Mouse (Mus musculus) midbrain, embryonic 14.5 days (tissue): ENCODE measurements at regions not wholly inside any gene's neighbourhood (a gene's known extent, or its start where the extent isn't known, plus 50 kb on each side); places are given as distances from the start of the nearest gene placed in this dataset.

Experiments
- ATAC-seq: fragments of 200-750 bp; cut with Nextera tagmentation; 2 replicates; pipeline ENCODE4 v1.8.0; 2017; ENCODE audit warnings: moderate number of reproducible peaks, moderate library complexity; ENCODE audit not compliant: low FRiP score, low TSS enrichment
- DNase-seq: peaks from one replicate; pipeline ENCODE4 v3.0.0-alpha.2; 2015
- H3K27ac ChIP-seq: fragments of 300-500 bp; sonication (generic); replicated peaks from 2 replicates; pipeline ENCODE4 v1.5.1; 2014; ENCODE audit warnings: mild to moderate bottlenecking, low read depth, low read length, moderate library complexity
- H3K27me3 ChIP-seq: fragments of 300-500 bp; sonication (generic); 2 replicates; pipeline ENCODE4 v1.6.1; 2014; ENCODE audit warnings: low read length, control low read depth, mixed read lengths; ENCODE audit not compliant: control insufficient read depth, insufficient read depth
- H3K36me3 ChIP-seq: fragments of 300-500 bp; sonication (generic); 2 replicates; pipeline ENCODE4 v1.6.1; 2014; ENCODE audit warnings: low read length, control low read depth; ENCODE audit not compliant: control insufficient read depth, insufficient read depth
- H3K4me1 ChIP-seq: fragments of 300-500 bp; sonication (generic); 2 replicates; pipeline ENCODE4 v1.6.1; 2014; ENCODE audit warnings: mild to moderate bottlenecking, antibody characterized with exemption, low read length, control low read depth; ENCODE audit not compliant: control insufficient read depth, insufficient read depth
- H3K4me2 ChIP-seq: fragments of 300-500 bp; sonication (generic); 2 replicates; pipeline ENCODE4 v1.6.1; 2014; ENCODE audit warnings: mild to moderate bottlenecking, low read length, moderate library complexity
- H3K4me3 ChIP-seq: fragments of 300-500 bp; sonication (generic); replicated peaks from 2 replicates; pipeline ENCODE4 v1.5.1; 2014; ENCODE audit warnings: low read depth, low read length
- H3K9ac ChIP-seq: fragments of 300-500 bp; sonication (generic); replicated peaks from 2 replicates; pipeline ENCODE4 v1.6.1; 2014; ENCODE audit warnings: mild to moderate bottlenecking, low read length, moderate library complexity
- H3K9me3 ChIP-seq: fragments of 300-500 bp; sonication (generic); 2 replicates; pipeline ENCODE4 v1.6.1; 2016; ENCODE audit warnings: low read length, control low read depth, mixed read lengths; ENCODE audit not compliant: control insufficient read depth
- WGBS: fragments of 180-500 bp; shearing (Covaris S2); extraction: QIAGEN DNeasy Blood & Tissue Kit; methylation state at CpG from one replicate; pipeline ENCODE4 v1.1.7; 2014; 5-methylcytosine and 5-hydroxymethylcytosine counted together

DNA sequence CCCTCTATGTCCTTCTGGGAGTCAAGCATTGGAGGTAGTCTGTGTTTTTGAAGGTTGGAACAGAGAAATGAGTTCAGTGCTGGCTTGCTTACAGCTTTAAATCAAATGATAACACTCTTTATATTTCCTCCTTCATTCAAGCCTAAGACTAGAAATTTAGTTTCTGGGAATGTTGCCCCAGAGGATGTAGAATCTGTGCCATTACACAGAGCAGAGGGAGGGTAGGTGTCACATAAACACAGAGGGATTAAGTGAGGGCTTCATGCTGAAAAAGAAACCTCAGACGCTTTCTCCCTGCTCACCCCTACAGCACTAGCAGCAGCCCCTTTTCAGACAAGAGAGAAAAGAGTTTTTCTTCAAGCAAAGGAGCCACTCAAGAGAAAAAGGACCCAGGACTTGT lies 232.9 kb downstream of the 9330182O14Rik start:
- H3K36me3 ChIP-seq, result no peaks in the 10 kb centered on the region
- H3K27ac ChIP-seq, result no peak overlapping the region
- no peaks in the 10 kb centered on the region for H3K27me3 ChIP-seq
- H3K9ac ChIP-seq, result no peak overlapping the region
- H3K4me3 ChIP-seq, result no peak overlapping the region
- no peak for DNase-seq
- WGBS, result 17% methylated on average over 1 of the region's 1 CpGs
- H3K4me1 ChIP-seq, result no peaks in the 10 kb centered on the region
- no peaks in the 10 kb centered on the region for H3K9me3 ChIP-seq
- H3K4me2 ChIP-seq, result no peak overlapping the region
- ATAC-seq, result no peak

DNA sequence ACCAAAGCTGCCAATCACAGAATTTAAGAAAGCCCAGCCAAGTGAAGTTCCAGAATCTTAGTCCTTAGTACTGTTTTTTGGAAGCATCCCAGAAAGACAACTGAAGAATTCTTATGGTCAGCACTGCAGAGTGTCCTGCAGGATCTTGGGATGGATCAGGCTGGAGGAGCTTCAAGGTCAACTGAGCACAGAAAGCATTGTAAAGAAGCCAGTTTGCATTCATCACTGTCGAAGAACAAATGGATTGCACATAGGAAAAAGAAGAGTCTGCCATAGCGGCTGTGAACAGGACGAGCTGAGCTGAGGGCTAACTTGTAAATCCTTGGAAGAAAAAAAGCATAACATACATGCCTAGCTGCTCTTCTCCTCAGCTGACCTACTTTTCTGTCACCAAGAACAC lies 234.6 kb downstream of the 9330182O14Rik start:
- WGBS, result 74% methylated on average over 3 of the region's 3 CpGs
- H3K9ac ChIP-seq, result no peak overlapping the region
- no peaks in the 10 kb centered on the region for H3K4me1 ChIP-seq
- no peaks in the 10 kb centered on the region for H3K27me3 ChIP-seq
- ATAC-seq, result no peak
- H3K27ac ChIP-seq, result no peak overlapping the region
- H3K4me3 ChIP-seq, result no peak overlapping the region
- DNase-seq, result no peak
- H3K4me2 ChIP-seq, result no peak overlapping the region
- H3K9me3 ChIP-seq, result no peaks in the 10 kb centered on the region
- H3K36me3 ChIP-seq, result no peaks in the 10 kb centered on the region

DNA sequence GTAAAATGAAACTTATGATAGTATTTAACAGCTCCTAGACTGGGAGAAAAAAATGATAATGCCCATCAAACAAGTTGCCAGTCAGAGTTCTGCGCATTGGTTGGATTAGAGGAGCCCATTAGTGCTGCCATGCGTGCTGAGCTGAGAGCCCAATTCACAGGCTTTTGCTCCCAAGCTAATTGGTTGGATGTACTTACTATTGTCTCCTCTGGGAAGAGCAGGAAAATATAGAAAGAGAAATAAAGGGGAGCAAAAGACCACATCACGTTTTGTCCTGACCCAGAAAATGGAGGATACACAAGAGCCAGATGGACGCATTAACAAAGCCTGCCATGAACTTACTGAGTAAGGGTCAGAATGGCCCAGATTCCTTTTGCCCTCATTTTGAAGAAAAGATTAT lies 237.3 kb downstream of the 9330182O14Rik start:
- no peaks in the 10 kb centered on the region for H3K9me3 ChIP-seq
- H3K27me3 ChIP-seq, result no peaks in the 10 kb centered on the region
- no peak overlapping the region for H3K9ac ChIP-seq
- no peaks in the 10 kb centered on the region for H3K4me1 ChIP-seq
- H3K36me3 ChIP-seq, result no peaks in the 10 kb centered on the region
- 77% methylated on average over 4 of the region's 4 CpGs for WGBS
- ATAC-seq (no peak), DNase-seq (no peak)
- no peak overlapping the region for H3K4me2 ChIP-seq
- H3K4me3 ChIP-seq, result no peak overlapping the region
- H3K27ac ChIP-seq, result no peak overlapping the region

DNA sequence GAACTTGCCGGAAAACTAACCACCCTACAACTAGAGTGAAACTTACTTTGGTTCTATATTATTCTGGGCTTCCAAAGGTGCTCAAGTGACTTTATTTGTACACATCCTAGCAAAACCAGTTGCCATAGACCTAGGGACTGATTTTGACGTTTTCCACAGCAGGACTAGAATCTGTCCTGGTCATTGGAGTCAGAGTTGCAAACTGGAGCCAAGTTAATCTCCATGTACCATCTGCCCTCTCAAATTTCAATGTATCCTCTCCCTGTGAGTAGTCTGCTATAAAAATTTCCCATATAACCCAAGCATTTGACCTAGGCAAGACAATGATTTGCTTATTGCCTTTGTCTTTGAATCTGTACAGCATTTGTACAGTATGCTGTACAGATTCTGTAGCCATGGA lies 252.4 kb downstream of the 9330182O14Rik start:
- H3K27ac ChIP-seq, result no peak overlapping the region
- no peaks in the 10 kb centered on the region for H3K27me3 ChIP-seq
- H3K9ac ChIP-seq, result no peak overlapping the region
- no peaks in the 10 kb centered on the region for H3K36me3 ChIP-seq
- no peaks in the 10 kb centered on the region for H3K4me1 ChIP-seq
- 82% methylated on average over 2 of the region's 2 CpGs for WGBS
- H3K4me3 ChIP-seq, result no peak overlapping the region
- DNase-seq (no peak), ATAC-seq (no peak)
- H3K9me3 ChIP-seq, result no peaks in the 10 kb centered on the region
- H3K4me2 ChIP-seq, result no peak overlapping the region

DNA sequence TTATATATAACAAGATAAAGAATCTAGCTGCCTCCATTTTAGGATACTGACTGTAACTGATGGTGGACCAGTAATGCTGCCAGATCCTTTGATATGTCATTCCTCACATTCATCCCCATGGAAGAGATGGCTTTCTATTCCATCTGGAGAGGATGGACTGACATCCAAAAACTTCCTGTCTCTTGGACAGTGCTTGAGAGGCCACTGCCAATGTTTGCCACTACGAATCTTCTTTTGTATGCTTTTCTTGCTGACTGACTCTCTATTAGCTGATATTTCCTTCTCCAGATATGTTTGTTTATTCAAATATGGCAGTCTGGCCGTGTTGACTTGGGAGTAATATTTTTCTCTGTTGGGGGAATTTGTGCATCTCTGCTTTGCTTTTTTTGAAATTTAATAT lies 253.6 kb downstream of the 9330182O14Rik start:
- no peaks in the 10 kb centered on the region for H3K4me1 ChIP-seq
- ATAC-seq (no peak), DNase-seq (no peak)
- WGBS, result 74% methylated on average over 2 of the region's 2 CpGs
- H3K9me3 ChIP-seq, result no peaks in the 10 kb centered on the region
- H3K9ac ChIP-seq, result no peak overlapping the region
- H3K27ac ChIP-seq, result no peak overlapping the region
- no peak overlapping the region for H3K4me2 ChIP-seq
- H3K4me3 ChIP-seq, result no peak overlapping the region
- H3K36me3 ChIP-seq, result no peaks in the 10 kb centered on the region
- H3K27me3 ChIP-seq, result no peaks in the 10 kb centered on the region

DNA sequence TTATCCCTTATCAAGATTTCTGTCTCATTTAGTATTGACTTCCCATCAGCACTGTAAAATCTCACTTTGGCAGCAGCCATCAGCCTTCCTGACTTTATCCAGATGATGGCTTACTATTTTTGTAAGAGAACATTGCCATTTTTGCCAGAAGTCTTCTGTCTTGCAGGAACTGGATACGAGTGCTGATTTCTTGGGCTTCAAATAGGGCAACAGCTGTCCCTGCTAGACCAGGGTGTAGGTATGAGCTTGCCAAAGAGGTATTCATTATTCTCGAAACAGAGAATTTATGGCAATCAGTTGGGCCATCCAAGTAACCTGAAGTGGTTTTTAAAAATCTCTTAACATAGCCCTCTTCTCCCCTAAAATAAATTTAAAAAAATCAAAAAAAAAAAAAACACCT lies 254.6 kb downstream of the 9330182O14Rik start:
- Histone ChIP-seq H3K9me3 (no peaks in the 10 kb centered on the region), H3K27ac (no peak overlapping the region), H3K36me3 (no peaks in the 10 kb centered on the region), H3K4me2 (no peak overlapping the region), H3K9ac (no peak overlapping the region), H3K27me3 (no peaks in the 10 kb centered on the region), H3K4me3 (no peak overlapping the region), H3K4me1 (no peaks in the 10 kb centered on the region)
- 88% methylated on average over 2 of the region's 2 CpGs for WGBS
- ATAC-seq, result no peak
- DNase-seq, result no peak

DNA sequence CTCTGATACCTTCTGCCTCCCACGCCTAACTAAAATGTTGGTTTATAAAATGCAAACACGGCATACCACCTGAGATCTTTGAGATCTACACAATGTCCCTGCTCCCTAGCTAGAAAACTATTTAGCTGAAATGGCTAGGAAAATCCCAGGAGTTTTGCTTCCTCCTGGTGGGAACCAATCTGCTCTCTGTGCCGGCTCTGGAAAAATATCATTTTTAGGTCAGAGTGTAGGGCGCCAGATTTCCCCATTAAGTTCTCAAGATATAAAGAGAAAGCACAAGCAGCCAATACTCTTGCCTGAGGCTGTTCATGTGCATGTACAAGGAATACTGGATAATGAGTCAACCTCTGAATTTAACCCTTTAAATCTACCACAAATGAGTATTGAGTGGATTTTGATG lies 301.0 kb downstream of the 9330182O14Rik start:
- DNase-seq, result peak; percentile 23
- H3K9ac ChIP-seq, result no peak overlapping the region
- no peaks in the 10 kb centered on the region for H3K4me1 ChIP-seq
- no peak overlapping the region for H3K4me3 ChIP-seq
- H3K27me3 ChIP-seq, result no peaks in the 10 kb centered on the region
- no peaks in the 10 kb centered on the region for H3K9me3 ChIP-seq
- H3K36me3 ChIP-seq, result no peaks in the 10 kb centered on the region
- H3K27ac ChIP-seq, result no peak overlapping the region
- ATAC-seq, result no peak
- H3K4me2 ChIP-seq, result no peak overlapping the region
- WGBS, result 87% methylated on average over 4 of the region's 4 CpGs

DNA sequence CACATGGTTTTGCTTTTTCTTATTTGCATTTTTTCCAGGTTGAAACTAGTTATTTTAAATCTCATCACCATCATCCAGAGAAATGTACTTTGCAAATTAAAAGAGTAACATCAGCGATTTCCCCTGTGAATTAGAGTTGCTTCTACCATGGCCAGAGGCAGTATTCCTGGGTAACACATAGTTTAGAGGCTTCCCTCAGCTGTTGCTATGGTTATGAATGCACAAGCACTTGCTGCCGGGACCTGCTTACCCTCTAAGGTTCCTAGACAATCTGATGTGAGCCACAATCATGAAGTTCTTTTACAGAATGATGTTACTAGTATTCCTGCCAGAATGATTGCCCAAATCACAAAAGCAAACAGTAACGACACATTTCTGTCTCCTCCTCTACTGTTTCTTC lies 302.5 kb downstream of the 9330182O14Rik start:
- ATAC-seq (no peak), DNase-seq (peak; percentile 67)
- 28% methylated on average over 3 of the region's 3 CpGs for WGBS
- Histone ChIP-seq H3K9ac (no peak overlapping the region), H3K4me1 (no peaks in the 10 kb centered on the region), H3K27ac (no peak overlapping the region), H3K4me2 (no peak overlapping the region), H3K4me3 (no peak overlapping the region), H3K27me3 (no peaks in the 10 kb centered on the region), H3K9me3 (no peaks in the 10 kb centered on the region), H3K36me3 (no peaks in the 10 kb centered on the region)

DNA sequence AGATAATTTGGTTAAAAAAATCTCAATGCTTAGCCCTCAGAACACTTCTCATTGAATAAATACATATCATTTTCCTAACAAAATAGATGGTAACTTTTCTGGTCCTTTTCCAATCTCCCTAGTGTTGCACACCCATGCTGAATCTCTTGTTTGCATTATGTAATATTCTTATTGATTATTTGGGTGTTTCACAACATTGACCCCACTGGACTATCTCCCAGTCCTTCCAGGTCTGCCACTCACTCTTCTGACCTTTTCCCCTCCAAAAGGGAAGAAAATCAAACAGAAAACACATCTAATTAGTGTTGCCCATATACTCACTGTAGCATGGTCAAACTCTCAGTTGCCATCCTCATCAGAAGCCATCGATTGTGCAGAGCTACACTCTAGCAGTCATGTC lies 305.7 kb downstream of the 9330182O14Rik start:
- no peaks in the 10 kb centered on the region for H3K9me3 ChIP-seq
- ATAC-seq, result no peak
- 91% methylated on average over 1 of the region's 1 CpGs for WGBS
- no peaks in the 10 kb centered on the region for H3K27me3 ChIP-seq
- H3K4me3 ChIP-seq, result no peak overlapping the region
- no peak overlapping the region for H3K9ac ChIP-seq
- H3K4me2 ChIP-seq, result no peak overlapping the region
- no peak for DNase-seq
- H3K36me3 ChIP-seq, result no peaks in the 10 kb centered on the region
- no peak overlapping the region for H3K27ac ChIP-seq
- H3K4me1 ChIP-seq, result no peaks in the 10 kb centered on the region
